Mouse (Mus musculus): ENCODE measurements around the gene Lasp1.

- no peak for TF ChIP-seq CTCF (IDR thresholded peaks at IDR 0.05; ENCODE audit: extremely low read depth, insufficient read length, insufficient replicate concordance, low read depth, low read length)
- TF ChIP-seq POLR2A (IDR thresholded peaks at IDR 0.05; ENCODE audit: low read depth, low read length): no peak
Measured at GRCm38 (mm10) chr11:97808621-97809234, 9.9 kb downstream of the Lasp1 start.

Data from small intestine, adult 2 months (tissue).